Mouse (Mus musculus): ENCODE measurements around the gene Snd1.

Gene Snd1

DNA sequence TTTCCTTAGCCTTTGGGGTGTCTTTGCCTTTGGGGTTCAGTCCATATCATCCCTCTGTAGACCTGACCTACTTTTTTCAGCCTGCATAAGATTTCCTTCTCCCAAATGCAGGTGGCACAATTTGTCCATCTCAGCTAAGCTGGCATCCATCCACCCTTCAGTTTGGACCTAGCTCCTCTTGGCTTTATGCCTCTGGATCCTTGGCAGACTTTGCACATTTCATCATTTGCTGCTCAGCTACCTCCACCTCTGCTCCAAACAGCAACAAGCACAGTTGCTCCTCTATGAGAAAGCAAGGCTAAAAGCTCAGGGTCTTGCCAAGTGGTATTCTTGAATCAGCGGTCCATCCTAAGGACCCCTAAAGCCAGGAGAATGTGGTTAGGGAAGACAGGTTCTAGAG, 500.2 kb downstream of the Snd1 start:
- peak; percentile 25 for DNase-seq (ENCODE audit: low spot score)

DNA sequence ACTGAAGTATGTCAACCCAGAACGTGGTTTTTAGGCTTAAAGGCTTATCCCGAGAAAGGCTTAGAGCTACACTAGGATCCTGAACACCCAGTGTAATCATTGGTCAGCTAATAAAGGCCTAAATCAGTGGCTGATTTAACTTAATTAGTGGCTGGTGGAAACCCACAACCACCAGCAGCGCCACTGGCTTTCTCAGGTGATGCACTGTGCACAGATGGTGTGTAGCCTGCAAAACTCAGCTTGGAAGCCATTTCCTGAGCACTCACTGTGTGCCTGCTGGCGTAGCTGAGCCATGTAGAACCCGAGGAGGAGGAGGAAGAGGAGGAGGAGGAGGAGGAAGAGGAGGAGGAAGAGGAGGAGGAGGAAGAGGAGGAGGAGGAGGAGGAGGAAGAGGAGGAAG, 503.1 kb downstream of the Snd1 start:
- DNase-seq (ENCODE audit: low spot score): no peak

DNA sequence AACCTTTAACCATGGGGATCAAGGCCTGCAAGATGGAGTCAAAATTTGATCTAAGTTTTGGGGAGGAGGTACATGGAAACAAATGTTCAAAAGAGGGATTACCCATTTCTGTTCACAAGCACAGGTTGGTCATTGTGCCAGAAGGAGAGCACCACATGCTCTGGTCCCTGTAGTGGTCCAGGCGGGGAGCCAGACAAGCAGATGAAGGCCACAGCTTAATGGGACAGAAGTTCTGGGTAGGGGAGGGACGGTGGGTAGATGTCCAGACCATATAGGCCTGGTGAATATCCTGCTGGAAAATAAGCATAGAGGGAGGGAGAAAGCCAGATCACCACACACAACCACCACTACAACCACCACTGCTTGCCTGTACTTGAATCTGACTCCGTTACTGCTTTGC, 503.9 kb downstream of the Snd1 start:
- DNase-seq (ENCODE audit: low spot score): no peak

DNA sequence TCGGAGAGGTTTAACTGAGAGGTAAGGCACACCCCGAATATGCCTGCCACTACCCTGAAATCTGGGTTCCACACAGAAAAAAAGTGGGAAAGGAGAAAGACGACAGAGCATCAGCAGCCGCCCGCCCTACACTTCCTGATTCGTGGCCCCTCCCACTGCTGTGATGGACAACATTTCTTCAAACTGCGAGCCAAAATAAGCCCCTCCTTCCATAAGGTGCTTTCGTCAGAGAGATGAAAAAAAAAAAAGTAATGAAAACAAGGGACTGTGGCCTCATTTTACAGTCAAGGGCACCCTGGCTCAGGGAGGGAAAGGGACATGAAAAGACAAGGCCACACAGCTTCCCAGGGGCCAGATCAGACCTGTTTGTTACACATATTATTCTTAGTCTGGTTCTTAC, 504.6 kb downstream of the Snd1 start:
- no peak for DNase-seq (ENCODE audit: low spot score)

DNA sequence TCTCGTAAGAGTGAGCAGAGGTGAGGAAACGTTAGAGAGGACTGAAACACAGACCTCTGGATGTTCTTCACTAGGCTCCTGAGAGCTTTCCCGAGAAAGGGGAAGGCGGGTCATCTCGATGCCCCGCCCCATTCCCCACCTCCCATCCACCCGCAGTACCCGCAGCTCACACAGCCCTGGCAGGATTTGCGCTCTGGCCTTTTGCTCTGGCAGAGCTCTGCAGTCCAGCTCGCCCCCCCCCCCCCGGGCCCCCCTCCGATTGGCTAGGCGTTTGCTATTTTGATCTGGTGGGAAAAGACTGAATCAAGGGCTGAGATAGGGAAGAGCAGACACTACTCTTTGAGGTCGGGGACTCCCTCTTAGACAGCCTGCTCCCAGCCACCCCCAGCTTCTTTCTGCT, 505.3 kb downstream of the Snd1 start:
- no peak for DNase-seq (ENCODE audit: low spot score)

DNA sequence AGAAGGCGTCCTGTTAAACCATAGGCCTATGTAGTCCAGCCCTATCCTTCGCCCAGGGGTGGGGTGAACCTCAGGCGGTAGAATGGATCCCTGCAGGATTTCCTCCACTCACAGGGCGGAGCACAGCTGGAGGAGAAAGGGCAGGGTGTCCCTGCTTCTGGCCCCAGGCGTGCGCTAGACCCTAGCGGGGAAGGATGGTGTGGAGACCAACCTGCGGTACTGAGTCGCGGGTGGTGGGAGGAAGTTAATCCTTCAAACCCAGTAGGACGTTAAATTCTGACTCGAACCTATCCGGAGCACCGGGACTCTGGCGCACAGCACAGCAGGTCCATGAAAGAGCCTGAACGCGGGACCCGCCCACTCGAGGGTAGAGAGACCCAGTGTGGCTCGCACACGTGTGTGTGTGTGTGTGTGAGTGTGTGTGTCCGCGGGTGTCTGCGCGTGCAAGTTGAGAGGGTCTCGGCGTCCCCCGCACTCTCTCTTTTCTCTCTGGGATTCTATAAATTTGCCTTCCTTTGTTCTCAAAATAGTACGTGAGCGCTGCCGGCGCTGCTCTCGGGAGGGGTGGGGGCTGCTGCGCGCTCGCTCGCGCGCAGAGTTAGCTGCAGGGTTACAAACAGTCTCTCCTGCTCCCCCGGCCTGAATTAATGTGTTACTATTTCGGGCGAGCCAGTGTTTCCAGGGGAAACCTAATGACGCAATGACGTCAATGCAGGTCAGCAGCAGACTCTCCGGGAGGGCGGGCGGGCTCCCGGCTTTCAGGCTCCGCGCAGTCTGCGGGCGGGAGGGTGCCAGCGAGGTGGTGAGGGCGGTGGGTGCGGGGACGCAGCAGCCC, 506.0 kb downstream of the Snd1 start:
- peak; percentile 13 for DNase-seq (ENCODE audit: low spot score)

DNA sequence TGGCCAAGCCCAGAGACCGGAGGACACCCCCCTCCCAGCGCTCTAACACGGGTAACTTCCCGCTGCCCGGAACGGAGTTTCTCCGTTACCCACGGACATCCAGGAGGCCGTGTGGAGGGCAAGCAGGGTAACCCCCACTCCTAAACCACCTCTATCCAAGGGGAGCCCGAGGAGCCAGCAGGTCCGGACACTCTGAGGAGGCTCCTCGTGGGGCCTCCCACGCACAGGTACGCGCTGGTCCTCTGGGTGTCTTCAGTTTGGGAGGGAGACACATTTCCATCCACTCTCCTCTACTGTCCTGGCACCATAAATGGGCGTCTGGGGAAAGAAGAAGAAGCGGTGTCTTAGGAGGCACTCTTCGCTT, 506.6 kb downstream of the Snd1 start:
- no peak for DNase-seq (ENCODE audit: low spot score)

DNA sequence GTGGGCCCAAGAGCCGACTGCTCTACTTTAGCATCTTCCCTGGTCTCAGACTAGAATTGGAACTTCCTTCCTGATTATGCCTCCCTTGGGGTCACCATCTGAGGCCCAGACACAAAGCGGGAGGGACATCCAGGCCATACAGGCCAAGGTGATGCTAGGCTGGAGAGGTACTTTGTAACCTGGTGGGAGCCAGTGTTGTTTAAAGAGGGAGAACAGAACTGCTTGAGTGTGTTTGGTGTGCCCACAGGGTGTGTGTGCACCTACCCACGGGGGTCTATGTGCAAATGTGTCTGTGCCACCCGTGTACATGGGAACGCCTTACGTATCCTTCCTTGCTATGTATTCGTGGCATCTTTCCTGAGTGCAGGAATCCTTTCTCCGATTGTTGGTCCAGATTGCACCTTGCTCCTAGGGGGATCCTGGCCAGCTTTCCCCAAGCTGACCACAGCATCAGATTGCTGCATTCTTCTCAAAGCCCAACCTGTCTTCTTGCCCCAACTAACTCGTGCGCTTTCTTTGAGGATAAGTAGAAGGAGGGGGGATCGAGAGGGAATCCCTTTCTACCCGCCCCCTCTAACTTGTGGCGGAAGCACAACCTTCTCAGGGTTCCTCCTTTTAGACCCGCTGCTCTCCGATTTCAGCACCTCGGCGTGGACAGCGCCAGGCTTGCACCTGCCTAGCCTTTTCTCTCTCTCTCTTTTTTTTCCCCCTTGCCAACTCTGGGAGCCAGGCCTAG, 507.2 kb downstream of the Snd1 start:
- peak; percentile 75 for DNase-seq (ENCODE audit: low spot score)

DNA sequence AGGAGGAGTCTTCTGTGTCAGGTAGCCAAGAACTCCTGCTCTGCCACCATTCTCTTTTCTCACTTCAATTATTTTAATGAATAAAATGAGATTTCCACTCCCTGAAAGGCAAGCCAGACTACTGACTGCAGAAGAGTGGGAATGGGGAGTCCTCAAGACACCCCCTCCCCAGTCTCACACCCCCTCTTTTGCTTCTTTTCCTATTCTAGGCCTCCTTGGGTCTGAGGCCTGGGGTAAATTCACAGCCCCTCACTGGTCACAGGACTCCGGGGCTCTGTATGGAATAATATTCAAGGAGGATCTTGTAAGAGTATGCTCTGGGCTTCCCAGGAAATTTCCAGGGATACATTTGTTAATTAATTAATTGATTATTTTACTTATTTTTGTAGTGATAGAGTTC, 507.9 kb downstream of the Snd1 start:
- no peak for DNase-seq (ENCODE audit: low spot score)
